Mouse (Mus musculus) neural tube, embryonic 14.5 days (tissue): Measurements from ENCODE around the gene Nlgn1. TPM values are rescaled to one million over a fixed set of nuclear protein-coding genes. Genes with fewer than 3 reads are reported as not detected.
A peak's percentile ranks its signal among the peaks of the same experiment; 100 is the strongest.

Experiments
- ATAC-seq: fragments of 200-750 bp; cut with Nextera tagmentation; 2 replicates; pipeline ENCODE4 v1.8.0; 2017; ENCODE audit warnings: low read depth, mild to moderate bottlenecking, moderate TSS enrichment, moderate library complexity
- H3K27ac ChIP-seq: fragments of 300-500 bp; sonication (generic); 2 replicates; pipeline ENCODE4 v1.5.1; 2014; ENCODE audit warnings: low read depth, mild to moderate bottlenecking, control low read depth, low read length, moderate library complexity, mixed read lengths
- H3K27me3 ChIP-seq: fragments of 300-500 bp; sonication (generic); 2 replicates; pipeline ENCODE4 v1.6.1; 2014; ENCODE audit warnings: low read length; ENCODE audit not compliant: control insufficient read depth, insufficient read depth
- H3K36me3 ChIP-seq: fragments of 300-500 bp; sonication (generic); 2 replicates; pipeline ENCODE4 v1.6.1; 2014; ENCODE audit warnings: low read length, mixed read lengths; ENCODE audit not compliant: control insufficient read depth, insufficient read depth
- H3K4me1 ChIP-seq: fragments of 300-500 bp; sonication (generic); 2 replicates; pipeline ENCODE4 v1.6.1; 2014; ENCODE audit warnings: low read length; ENCODE audit not compliant: control insufficient read depth, insufficient read depth
- H3K4me2 ChIP-seq: fragments of 300-500 bp; sonication (generic); 2 replicates; pipeline ENCODE4 v1.6.1; 2014; ENCODE audit warnings: mild to moderate bottlenecking, low read depth, low read length, control low read depth
- H3K4me3 ChIP-seq: fragments of 300-500 bp; sonication (generic); 2 replicates; pipeline ENCODE4 v1.5.1; 2014; ENCODE audit warnings: low read depth, low read length, control low read depth, mixed read lengths
- H3K9ac ChIP-seq: fragments of 300-500 bp; sonication (generic); replicated peaks from 2 replicates; pipeline ENCODE4 v1.6.1; 2014; ENCODE audit warnings: low read depth, mild to moderate bottlenecking, control low read depth, low read length, mixed read lengths
- H3K9me3 ChIP-seq: fragments of 300-500 bp; sonication (generic); 2 replicates; pipeline ENCODE4 v1.6.1; 2016; ENCODE audit warnings: low read length; ENCODE audit not compliant: control insufficient read depth
- WGBS: fragments of 180-500 bp; shearing (Covaris S2); extraction: QIAGEN DNeasy Blood & Tissue Kit; methylation state at CpG from one replicate; pipeline ENCODE4 v1.1.7; 2014; 5-methylcytosine and 5-hydroxymethylcytosine counted together
- polyA plus RNA-seq: library from polyadenylated mRNA; unstranded; fragments of >200 nt; fragmentation: Nextera tagmentation; extraction: Ambion mirVana; gene quantifications from 2 replicates; pipeline ENCODE4 v1.2.1, GENCODE M21; 2014

Nlgn1 gene
- polyA plus RNA-seq: 33.5 and 39.3 TPM in 2 replicates

GRCm38 (mm10) chr3:26332400-26333238, at the start of gene Nlgn1:
Gene Nlgn1 (minus strand): TSS chr3:26332460.
- Histone ChIP-seq H3K4me1 (peaks cover 3% of the 10 kb centered on the region; the same call in 1 of the 2 replicates), H3K9me3 (no peaks in the 10 kb centered on the region), H3K4me2 (peak within 1 kb of the TSS; percentile 70), H3K36me3 (no peaks in the 10 kb centered on the region), H3K27me3 (peaks cover 4% of the 10 kb centered on the region; the same call in 1 of the 2 replicates), H3K27ac (peak within 1 kb of the TSS; percentile 85), H3K9ac (peak within 1 kb of the TSS; percentile 80), H3K4me3 (peak within 1 kb of the TSS; percentile 77)
- 4% methylated on average over 14 of the region's 14 CpGs for WGBS
- ATAC-seq: peak; percentile 12; the same call in 1 of the 2 replicates

GRCm38 (mm10) chr3:26378272-26378671, 46.0 kb upstream of the Nlgn1 start:
- Histone ChIP-seq H3K9ac (no peak overlapping the region), H3K27me3 (no peaks in the 10 kb centered on the region), H3K4me1 (no peaks in the 10 kb centered on the region), H3K9me3 (no peaks in the 10 kb centered on the region), H3K36me3 (no peaks in the 10 kb centered on the region), H3K27ac (no peak overlapping the region), H3K4me3 (no peak overlapping the region), H3K4me2 (no peak overlapping the region)
- 81% methylated on average over 2 of the region's 2 CpGs for WGBS
- no peak for ATAC-seq

GRCm38 (mm10) chr3:26355082-26355481, 22.8 kb upstream of the Nlgn1 start:
- 81% methylated on average over 5 of the region's 5 CpGs for WGBS
- H3K27me3 ChIP-seq: no peaks in the 10 kb centered on the region
- ATAC-seq: no peak
- no peaks in the 10 kb centered on the region for H3K9me3 ChIP-seq
- no peak overlapping the region for H3K4me3 ChIP-seq
- no peak overlapping the region for H3K9ac ChIP-seq
- no peaks in the 10 kb centered on the region for H3K36me3 ChIP-seq
- no peak overlapping the region for H3K4me2 ChIP-seq
- no peak overlapping the region for H3K27ac ChIP-seq
- no peaks in the 10 kb centered on the region for H3K4me1 ChIP-seq

GRCm38 (mm10) chr3:26354483-26355030, 22.3 kb upstream of the Nlgn1 start:
- 69% methylated on average over 5 of the region's 5 CpGs for WGBS
- Histone ChIP-seq H3K4me1 (no peaks in the 10 kb centered on the region), H3K27ac (no peak overlapping the region), H3K9ac (no peak overlapping the region), H3K4me2 (no peak overlapping the region), H3K27me3 (no peaks in the 10 kb centered on the region), H3K4me3 (no peak overlapping the region), H3K36me3 (no peaks in the 10 kb centered on the region), H3K9me3 (no peaks in the 10 kb centered on the region)
- ATAC-seq: no peak

GRCm38 (mm10) chr3:26337495-26337894, 5.2 kb upstream of the Nlgn1 start:
- 0 out of 2 replicates have a peak, but pooled peaks cover 2% of the 10 kb centered on the region for H3K27me3 ChIP-seq
- no peaks in the 10 kb centered on the region for H3K9me3 ChIP-seq
- H3K9ac ChIP-seq: no peak overlapping the region
- ATAC-seq: no peak
- H3K36me3 ChIP-seq: no peaks in the 10 kb centered on the region
- no peak overlapping the region for H3K27ac ChIP-seq
- H3K4me1 ChIP-seq: peaks cover 3% of the 10 kb centered on the region; the same call in 1 of the 2 replicates
- no peak overlapping the region for H3K4me2 ChIP-seq
- WGBS: 72% methylated on average over 2 of the region's 2 CpGs
- H3K4me3 ChIP-seq: no peak overlapping the region

GRCm38 (mm10) chr3:26333239-26333811, 1.1 kb upstream of the Nlgn1 start:
- peaks cover 4% of the 10 kb centered on the region; the same call in 1 of the 2 replicates for H3K27me3 ChIP-seq
- H3K4me1 ChIP-seq: peaks cover 3% of the 10 kb centered on the region; the same call in 1 of the 2 replicates
- H3K4me2 ChIP-seq: peak overlapping the region; percentile 70
- peak; percentile 77 for ATAC-seq
- H3K27ac ChIP-seq: peak overlapping the region; percentile 12; the same call in 1 of the 2 replicates
- under 1% methylated on average over 34 of the region's 41 CpGs for WGBS
- H3K9ac ChIP-seq: peak overlapping the region; percentile 58
- peak overlapping the region; percentile 77 for H3K4me3 ChIP-seq
- no peaks in the 10 kb centered on the region for H3K36me3 ChIP-seq
- H3K9me3 ChIP-seq: no peaks in the 10 kb centered on the region

- Histone ChIP-seq H3K4me3 (peak overlapping the region; percentile 77), H3K27me3 (peaks cover 4% of the 10 kb centered on the region; the same call in 1 of the 2 replicates), H3K9ac (peak overlapping the region; percentile 80), H3K27ac (peak overlapping the region; percentile 85), H3K4me1 (peaks cover 3% of the 10 kb centered on the region; the same call in 1 of the 2 replicates), H3K4me2 (peak overlapping the region; percentile 70), H3K9me3 (no peaks in the 10 kb centered on the region), H3K36me3 (no peaks in the 10 kb centered on the region)
- under 1% methylated on average over 60 of the region's 60 CpGs for WGBS
- peak; percentile 82 for ATAC-seq
Observed at GRCm38 (mm10) chr3:26331177-26332061, 841 bp downstream of the Nlgn1 start.

GRCm38 (mm10) chr3:26330863-26331176, 1.4 kb downstream of the Nlgn1 start:
- H3K9ac ChIP-seq: peak overlapping the region; percentile 80
- peak overlapping the region; percentile 85 for H3K27ac ChIP-seq
- peak; percentile 34 for ATAC-seq
- peak overlapping the region; percentile 70 for H3K4me2 ChIP-seq
- WGBS: 2% methylated on average over 9 of the region's 9 CpGs
- peaks cover 3% of the 10 kb centered on the region; the same call in 1 of the 2 replicates for H3K4me1 ChIP-seq
- peaks cover 4% of the 10 kb centered on the region; the same call in 1 of the 2 replicates for H3K27me3 ChIP-seq
- no peaks in the 10 kb centered on the region for H3K9me3 ChIP-seq
- H3K4me3 ChIP-seq: peak overlapping the region; percentile 77
- H3K36me3 ChIP-seq: no peaks in the 10 kb centered on the region
